Mouse (Mus musculus) 3134 (cell line): ENCODE measurements around the gene Socs3.

ENCODE experiments used
- DNase-seq: peaks from one replicate; pipeline ENCODE4 v3.0.0-alpha.2; 2011; ENCODE audit warnings: low spot score; ENCODE audit not compliant: insufficient read length; ENCODE audit errors: extremely low read depth

Gene Socs3

GRCm38 (mm10) chr11:117969945-117970872 lies at the start of gene Socs3:
Gene Socs3 (minus strand): TSS chr11:117970047.
- peak; percentile 80 for DNase-seq

- DNase-seq = no peak
Measured at GRCm38 (mm10) chr11:118018328-118018727, 48.5 kb upstream of the Socs3 start.

- peak; percentile 65 for DNase-seq
Measured at GRCm38 (mm10) chr11:118015381-118016145, 45.7 kb upstream of the Socs3 start.

GRCm38 (mm10) chr11:118014391-118014995 lies 44.6 kb upstream of the Socs3 start:
- DNase-seq = no peak

- DNase-seq = no peak
Measured at GRCm38 (mm10) chr11:118013339-118013738, 43.5 kb upstream of the Socs3 start.

- DNase-seq = peak; percentile 86
Measured at GRCm38 (mm10) chr11:118012595-118012994, 42.7 kb upstream of the Socs3 start.

GRCm38 (mm10) chr11:118009865-118010571 lies 40.2 kb upstream of the Socs3 start:
- DNase-seq = no peak

GRCm38 (mm10) chr11:118008843-118009242 lies 39.0 kb upstream of the Socs3 start:
- no peak for DNase-seq

- DNase-seq = no peak
Measured at GRCm38 (mm10) chr11:118008144-118008805, 38.4 kb upstream of the Socs3 start.

GRCm38 (mm10) chr11:118007460-118008143 lies 37.8 kb upstream of the Socs3 start:
- DNase-seq = no peak

- no peak for DNase-seq
Measured at GRCm38 (mm10) chr11:118004217-118004616, 34.4 kb upstream of the Socs3 start.

- DNase-seq = peak; percentile 79
Measured at GRCm38 (mm10) chr11:118003718-118004117, 33.9 kb upstream of the Socs3 start.

- DNase-seq = peak; percentile 81
Measured at GRCm38 (mm10) chr11:118003176-118003575, 33.3 kb upstream of the Socs3 start.

- DNase-seq = no peak
Measured at GRCm38 (mm10) chr11:118000565-118001215, 30.8 kb upstream of the Socs3 start.

GRCm38 (mm10) chr11:118000083-118000482 lies 30.2 kb upstream of the Socs3 start:
- no peak for DNase-seq

GRCm38 (mm10) chr11:117999260-117999934 lies 29.6 kb upstream of the Socs3 start:
- no peak for DNase-seq

GRCm38 (mm10) chr11:117998356-117998755 lies 28.5 kb upstream of the Socs3 start:
- no peak for DNase-seq

GRCm38 (mm10) chr11:117997085-117997484 lies 27.2 kb upstream of the Socs3 start:
- DNase-seq = no peak
